Mouse (Mus musculus) thymus, postnatal 14 days (tissue): Measurements from ENCODE around the gene Apba3.

Experiments used
- DNase-seq: peaks from one replicate; pipeline ENCODE4 v3.0.0; 2021

Gene Apba3

DNA sequence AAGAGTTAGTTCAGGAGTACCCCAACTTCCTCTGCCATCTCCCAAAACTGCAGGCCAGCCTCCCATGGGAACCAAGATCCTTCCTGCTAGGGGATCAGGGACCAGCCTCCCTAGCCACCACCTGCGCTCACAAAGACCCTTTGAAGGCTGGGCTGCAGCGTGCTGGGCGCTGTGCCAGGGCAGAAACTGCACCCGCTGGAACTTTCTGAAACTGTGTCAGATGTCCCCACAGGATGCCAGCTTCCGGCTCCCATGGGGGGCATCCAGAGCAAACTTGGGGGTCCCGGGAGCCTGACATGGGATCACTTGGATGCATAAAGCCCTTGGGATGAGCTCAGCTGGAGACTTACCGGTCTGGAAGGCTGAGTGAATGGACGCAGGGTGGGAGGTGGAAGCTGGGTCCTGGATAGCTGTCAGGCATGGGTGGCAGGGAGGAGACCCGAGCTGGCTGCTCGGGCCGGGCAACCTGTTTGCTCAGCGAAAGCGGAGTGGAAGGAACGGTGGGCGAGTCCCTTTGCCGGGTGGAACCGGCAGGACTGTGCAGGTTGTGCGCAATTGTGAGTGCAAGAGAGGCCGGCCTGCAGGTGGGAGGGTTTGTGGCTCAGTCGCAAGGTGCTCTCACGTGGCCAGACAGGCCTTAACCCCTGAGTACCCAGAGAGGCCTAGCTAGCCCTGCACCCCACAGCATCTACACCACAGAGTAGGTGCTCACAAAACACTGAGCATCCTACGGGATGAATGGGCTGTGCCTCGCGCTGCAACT, 24.1 kb downstream of the Apba3 start:
- DNase-seq, result peak; percentile 71

DNA sequence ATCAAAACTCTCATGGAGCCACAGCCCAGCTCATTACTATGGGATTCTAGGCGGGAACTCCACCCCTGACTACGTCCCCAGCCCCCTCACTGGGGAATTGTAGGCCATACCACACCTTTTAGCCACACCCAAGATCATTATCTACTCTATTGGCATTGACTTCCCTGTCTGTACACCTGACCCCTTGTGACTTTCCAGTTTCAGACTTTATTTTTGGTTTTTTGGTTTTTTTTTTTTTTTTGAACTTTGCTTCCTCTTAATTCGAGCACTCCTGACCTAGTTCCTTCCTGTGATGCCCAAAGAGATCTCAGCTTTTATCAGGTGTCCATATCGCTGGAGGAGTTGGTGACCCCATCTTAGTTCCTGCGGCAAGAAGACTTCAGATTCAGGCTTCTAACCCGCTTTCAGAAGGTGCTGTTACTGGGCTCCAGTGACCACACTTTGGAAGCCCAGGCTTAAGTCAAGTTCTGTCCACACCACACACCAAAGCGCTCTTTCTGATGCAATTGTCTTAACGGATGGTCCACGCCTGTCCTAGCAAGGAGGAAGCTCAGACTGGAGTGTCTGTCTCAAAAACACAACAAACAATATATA, 24.8 kb downstream of the Apba3 start, which contains the start of gene Tjp3:
Tjp3 (minus strand) TSS at position 71 of the 594 bp plus-strand sequence.
- DNase-seq, result no peak

DNA sequence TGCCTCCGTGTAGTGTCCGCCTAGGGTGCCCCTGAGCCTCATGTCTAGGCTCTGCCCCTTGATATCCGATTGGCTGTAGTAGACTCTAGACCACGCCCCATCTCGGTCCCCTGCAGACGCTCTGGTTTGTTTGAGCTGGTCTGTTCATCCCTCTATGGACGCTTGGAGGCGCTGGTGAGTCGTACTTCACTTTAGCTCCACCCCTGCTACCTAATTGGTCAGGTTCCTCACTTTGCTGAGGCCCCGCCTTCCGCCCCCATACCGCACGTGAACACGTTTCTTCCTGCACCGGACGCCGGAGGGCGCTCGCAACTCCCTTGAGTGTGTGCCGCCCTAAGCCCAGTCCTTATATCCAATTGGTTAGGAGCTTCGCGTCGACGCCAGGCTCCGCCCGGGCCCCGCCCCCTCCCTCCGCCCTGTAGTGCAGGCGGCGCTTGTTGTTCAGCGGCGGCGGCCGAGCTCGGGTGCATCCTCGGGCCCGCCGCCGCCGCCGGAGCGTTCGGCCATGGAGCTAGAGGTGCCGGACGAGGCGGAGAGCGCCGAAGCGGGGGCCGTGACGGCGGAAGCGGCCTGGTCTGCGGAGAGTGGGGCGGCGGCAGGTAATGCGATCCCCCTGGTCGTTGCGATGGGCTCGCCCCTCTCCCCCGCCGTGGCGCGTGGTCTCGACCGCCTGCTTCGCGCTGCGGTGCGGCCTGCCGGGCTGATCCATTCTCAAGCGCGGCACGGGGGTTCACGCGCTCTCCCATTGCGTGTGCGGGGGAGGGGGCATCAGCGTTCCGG, 26.0 kb downstream of the Apba3 start, which contains the start of gene Pip5k1c:
Pip5k1c (plus strand) TSS at position 410 of the 780 bp plus-strand sequence.
- DNase-seq, result peak; percentile 99

DNA sequence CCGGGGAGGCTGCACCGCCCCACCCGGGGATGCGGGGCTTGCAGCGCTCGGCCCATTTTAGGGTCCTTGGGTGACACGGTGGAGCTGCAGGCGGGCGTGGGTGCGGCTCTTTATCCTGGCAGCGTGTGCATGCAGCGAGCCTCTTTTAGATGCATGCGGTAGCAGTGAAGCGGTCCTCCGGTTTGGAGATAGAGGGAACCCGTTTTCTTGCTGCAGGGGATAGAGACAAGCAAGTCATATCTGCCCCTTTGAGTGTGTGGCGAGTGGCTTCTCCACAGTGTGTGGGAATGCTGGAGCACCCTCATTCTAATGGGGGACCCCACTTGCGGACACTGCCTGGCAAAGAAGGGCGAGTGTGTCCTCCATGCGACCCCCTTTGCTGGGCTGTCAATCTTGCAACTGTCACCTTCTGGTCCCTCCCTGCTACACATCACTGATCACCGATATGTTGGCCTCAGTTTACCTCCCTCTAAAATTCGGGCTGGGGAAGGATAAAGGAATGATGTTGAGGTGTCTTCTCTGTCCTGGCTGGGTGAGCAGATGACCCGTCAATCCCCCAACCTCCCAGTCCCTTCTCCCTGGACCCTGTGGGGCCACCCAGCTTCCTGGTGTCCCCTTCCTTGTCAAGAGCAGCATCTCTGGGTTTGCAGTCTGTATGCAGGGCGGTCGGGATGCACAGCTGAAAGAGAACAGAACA, 26.7 kb downstream of the Apba3 start:
- no peak for DNase-seq

DNA sequence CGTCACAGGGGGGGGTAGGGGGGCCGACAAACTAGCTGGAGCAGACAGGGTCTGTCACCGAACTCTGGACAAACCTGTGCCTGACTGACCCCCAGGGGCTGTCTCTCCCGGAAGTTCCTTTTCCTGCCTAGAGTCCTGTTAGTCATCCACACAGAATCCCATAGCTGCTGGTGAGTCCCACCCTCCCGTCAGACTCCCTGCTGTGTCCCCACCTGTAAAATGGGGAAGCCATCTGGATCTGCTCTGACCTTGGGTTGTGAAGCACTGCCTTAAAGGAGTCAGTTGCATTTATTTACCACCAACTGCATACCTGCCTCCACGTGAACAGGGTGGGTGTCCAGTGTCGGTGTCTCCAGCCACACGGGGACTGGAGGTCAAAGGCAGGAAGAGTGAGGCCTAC, 27.7 kb downstream of the Apba3 start:
- DNase-seq, result no peak

DNA sequence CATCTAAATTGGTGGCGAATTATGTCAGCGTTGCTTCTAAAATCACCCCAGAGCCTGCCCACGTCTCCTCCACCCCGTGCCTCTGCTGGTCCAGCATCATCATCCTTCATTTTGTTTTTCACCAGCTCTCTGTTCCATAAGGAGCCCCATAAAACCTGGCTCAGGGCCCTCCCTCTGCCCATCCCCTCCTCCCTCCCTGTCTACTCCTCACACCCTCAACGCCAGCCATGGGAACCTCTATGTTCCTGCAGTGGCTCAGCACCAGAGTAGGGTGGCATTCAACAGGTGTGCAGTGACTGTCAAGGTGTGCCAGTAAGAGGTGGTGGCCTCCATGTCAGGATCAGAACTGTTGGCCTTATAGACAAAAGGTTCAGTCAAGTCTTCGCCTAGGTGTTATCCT, 28.4 kb downstream of the Apba3 start:
- DNase-seq, result no peak

DNA sequence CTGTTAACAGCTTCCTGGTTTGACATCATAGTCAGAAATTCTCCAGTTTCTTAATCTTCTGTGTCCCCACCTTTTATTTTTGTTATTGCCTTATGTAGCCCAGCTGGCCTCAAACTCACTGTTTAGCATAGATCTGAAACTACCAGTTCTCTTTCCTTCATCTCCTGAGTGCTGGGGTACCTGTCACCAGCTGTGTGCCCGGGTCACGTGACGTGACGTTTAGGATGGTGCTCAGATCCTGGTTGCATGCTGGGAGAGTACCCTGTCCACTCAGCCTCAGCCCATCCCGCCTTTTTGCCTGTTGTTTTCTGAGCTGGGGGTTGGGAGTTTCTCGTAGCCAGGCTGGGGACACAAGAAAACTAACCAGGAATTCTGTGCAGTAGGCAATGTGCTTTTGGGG, 30.5 kb downstream of the Apba3 start:
- peak; percentile 79 for DNase-seq

DNA sequence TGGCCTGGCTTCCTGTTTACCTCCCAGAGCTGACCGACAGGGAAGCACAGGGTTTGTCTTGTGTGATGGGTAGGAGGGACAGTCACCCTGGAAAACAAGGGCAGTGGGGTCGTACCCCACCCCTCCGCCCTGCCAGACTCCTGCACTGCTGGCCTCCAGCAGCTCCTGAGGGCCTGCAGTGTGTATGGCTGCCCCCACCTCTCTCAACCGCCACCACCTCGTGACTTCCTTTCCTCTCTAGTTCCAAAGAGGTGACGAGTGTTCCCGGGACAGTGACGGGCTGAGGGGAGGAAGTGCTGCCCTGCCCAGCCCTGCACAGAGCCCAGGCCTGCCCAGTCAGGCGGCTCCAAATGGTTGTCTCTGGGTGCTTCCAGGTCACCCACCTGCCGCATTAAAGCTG, 31.1 kb downstream of the Apba3 start:
- DNase-seq, result peak; percentile 84

DNA sequence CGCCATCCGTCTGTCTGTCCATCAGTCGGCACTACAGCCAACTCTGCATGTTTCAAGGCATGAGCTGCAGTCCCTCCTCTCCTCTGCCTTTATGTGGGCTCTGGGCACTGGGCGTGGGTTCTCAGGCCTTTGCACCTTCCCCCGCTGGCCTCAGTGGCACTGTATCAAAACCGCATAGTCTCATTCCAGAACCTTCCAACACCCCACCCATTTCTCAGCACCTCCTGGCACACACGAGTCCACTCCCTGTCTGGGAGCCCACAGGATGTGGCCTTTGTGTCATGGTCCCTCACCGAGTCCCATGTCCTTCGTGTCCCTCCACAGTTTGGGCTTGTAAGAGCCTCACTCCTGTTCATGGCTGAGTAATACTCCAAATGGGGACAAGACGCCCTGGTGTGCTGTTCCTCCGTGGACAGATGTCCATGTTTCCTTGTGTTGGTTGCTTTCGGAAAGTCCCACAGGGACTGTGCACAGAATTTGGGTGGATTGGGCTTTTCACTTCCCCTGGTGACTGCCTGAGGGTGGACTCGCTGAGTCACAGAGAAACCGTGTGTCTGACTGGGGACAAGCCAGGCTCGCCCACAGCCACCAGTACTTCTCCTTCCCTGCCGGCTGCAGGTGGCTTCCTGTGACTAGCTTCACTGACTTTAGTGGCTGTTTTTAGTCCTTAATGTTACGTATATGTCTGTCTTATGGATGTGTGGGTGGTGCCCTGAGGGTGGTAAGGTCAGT, 31.8 kb downstream of the Apba3 start:
- peak; percentile 74 for DNase-seq

DNA sequence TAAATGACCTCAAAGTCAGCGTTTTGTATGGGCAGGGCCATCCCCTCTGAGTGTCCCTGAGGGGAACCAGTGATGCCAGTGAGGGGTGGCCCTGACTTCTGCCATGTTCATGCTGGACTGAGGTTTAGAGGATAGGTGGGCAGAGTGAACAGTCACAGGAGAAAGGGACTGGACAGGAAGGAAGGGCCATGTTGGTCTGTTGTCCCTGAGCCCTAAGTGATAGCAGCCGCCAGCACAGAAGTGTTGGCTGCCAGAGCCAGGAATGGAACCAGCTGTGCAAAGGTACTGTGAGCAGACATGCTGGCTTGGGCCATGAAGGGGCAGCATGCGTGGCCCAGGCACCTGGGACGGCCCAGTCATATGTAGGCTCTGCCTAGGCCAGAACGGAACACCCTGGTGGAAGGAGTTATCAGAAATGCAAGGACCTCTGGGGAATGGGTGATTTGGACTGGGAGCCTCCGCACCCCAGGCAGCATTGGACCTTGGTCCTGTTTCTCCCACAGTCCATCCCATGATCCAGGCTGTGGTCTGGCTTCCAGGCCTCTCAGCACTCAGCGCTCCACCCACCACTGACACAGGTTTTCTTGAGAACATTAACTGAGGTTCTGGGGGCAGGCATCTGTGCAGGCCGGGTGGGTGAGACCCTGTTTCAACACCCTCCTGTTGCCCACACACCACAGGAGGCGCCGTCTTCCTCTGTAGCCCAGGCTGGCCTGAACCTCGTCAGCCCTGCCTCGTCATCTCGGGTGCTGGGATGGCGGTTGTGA, 33.0 kb downstream of the Apba3 start:
- DNase-seq, result no peak

DNA sequence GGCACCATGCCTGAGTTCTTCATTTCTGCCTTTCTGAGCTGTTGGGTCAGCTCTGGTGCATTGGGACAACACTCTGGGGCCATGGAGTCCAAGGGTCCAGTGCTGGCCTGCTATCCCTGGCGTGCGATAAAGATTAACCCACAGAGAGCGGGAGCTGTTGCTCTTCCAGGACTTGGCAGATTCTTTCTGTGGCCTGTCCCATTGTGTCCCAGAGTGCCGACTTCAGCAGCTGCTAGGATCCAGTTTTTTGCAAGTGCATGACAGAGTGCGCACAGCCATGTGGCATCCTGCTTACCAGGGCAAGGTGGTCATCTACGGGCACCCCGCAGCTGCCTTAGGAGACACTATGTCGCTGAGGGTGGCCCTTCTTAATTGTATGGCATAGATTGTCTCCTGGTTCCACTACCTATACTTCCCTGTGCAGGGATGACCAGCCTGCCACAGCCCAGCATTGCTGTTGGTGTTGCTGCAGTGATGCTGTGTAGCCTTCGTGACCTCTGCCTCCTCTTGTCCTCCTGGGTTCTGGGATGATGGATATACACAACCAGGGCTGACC, 33.7 kb downstream of the Apba3 start:
- no peak for DNase-seq

DNA sequence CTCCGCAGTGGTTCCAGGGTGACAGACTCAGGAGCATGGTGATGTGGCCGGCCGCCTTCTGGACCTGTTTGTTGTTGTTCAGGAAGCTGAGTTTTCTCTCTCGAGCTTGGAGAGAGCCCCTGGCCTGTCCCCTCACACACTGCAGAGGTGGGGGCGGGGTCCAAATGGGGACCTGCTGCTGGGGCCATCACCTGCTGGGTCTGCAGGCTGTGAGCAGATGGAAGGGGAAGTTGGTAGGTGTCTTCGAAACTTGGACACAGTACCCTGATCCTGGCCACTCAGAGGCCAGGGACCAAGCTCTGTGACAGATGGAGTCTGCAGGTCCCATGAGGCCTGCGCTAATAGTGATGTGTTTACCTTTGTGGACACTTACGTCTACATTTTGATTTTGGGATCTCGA, 34.6 kb downstream of the Apba3 start:
- DNase-seq, result no peak

DNA sequence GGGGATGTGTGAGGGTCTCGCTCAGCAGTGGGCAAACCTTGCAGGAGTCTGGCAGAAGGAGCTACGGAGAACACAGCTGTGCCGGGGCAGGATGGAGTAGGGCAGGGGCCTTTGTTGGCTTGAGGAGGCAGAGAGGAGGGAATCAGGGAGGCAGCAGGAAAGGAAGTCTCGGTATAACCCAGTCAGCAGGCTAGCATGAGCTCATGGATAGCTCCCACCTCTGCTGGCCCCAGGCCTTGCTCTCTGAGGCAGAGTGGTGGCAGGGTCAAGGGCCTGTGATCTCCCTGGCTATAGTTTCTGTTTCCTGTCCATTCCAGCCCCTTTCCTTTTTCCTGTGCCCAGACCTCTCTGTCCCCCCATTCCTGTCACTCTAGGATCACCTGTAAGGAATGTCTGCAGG, 35.5 kb downstream of the Apba3 start:
- no peak for DNase-seq

DNA sequence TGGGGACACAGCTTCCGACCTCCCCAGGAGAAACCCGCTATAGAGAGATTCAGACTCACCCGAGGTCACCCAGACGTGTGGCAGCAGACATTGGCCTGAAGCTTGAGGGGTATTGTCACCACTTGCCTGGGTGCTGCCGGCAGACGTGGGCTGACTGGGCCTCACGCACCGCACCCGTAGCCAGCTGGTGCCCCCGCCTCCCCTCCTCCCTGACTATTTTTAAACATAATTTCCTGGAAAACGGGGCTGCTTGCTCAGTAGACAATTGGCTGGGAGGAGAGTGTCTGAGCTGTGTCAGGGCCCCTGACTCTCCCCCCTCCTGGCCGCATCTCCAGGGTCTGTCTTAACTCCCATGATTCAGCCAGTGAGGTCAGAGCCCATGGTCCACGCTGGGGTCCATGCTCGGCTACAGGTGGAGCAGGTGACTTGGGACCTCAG, 36.0 kb downstream of the Apba3 start:
- peak; percentile 52 for DNase-seq

DNA sequence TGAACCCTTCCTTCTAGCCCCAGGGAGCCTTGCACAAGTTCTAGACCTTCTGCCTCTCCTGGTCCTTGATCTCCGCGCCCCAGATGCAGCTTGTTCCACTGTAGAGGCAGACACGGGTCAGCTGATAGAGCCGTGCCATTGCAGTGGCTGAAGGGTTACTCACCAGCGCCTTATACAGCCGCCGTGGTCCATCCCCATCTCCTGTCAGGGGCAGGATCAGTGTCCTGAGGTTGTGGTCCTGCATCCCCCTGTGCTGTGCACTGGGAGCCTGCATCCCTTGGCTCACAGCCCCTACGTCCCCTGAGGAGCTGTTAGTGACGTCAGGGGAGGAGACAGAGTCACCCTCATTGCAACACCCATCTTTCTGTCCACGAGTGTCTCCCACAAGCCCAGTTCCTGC, 36.5 kb downstream of the Apba3 start:
- DNase-seq, result no peak

DNA sequence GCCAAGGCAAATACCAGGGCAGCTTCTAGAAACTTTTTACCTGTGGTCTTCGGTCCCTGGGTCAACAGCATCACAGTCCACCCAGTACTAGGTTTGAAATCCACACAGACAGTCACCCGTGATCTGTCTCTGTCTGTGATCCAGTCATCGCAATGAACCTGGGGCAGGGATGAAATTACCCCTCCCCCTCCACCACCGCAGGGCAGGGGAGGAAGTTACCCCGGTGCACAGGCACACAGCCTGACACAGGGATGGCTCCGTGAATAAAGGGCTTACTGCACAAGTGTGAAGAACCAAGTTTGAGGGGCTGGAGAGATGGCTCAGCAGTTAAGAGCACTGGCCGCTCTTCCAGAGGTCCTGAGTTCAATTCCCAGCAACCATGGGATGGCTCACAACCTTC, 37.0 kb downstream of the Apba3 start:
- peak; percentile 82 for DNase-seq

DNA sequence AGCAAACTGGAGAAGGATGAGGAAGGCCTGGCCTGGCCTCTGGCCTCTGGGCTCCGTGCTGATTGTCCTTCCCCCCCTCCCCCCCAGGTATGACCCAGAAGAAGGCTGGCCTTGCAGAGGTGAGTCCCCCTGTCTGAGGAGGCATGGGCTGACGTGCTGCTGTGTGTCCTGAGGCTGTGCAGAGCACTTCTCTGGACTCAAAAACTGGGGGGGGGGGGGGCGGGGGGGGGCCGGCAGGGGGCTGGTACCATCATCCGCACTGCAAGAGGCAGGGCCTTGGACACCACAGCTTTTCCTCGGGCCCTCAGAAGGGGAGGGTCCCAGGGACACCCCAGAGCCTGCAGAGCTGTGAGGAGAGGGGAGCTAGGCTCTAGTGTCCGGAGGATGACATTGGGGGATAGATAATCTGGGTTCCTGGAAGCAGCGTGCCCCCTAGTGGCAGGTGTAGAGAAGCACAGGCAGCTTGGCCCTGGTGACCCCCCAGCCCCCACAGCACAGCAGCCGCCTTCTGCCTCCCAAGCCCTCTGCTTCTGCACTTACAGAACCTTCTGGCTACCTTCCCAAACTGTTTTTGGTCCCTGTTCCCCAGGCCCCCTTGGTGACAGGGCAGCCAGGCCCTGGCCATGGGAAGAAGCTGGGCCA, 38.0 kb downstream of the Apba3 start:
- peak; percentile 77 for DNase-seq

DNA sequence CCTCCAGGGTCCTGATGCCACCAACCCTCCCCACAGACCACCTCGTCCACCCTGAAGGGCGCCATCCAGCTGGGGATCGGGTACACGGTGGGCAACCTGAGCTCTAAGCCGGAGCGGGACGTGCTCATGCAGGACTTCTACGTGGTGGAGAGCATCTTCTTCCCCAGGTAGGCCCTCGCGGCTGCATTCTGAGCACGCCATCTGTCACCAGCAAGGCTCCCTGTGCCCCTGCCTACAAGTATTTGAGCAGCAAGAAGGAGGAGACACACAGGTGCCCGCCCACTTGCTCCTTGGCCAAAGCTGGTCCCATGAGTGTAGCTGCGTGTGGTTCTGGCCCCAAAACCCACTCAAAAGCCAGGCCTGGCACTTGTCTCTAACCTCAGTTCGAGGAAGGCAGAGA, 38.9 kb downstream of the Apba3 start:
- no peak for DNase-seq

DNA sequence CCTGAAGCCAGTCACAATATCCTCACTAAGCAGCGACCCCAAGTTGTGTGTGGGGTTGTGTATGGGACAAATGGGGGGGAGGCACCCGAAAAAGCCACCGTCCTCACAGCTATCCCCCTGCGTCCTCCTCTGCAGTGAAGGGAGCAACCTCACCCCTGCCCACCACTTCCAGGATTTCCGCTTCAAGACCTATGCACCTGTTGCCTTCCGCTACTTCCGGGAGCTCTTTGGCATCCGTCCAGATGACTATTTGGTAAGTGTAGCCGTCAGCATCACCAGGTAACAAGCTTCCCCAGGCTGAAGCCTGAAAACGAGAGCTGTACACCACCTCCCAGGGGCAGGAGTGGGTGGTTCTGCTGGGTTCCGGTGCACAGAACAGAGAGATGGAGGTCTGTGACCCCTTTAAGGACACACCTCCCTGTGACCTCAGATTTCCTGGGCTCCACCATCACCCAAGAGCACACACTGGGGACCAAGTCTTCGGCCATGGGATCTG, 39.5 kb downstream of the Apba3 start:
- no peak for DNase-seq

DNA sequence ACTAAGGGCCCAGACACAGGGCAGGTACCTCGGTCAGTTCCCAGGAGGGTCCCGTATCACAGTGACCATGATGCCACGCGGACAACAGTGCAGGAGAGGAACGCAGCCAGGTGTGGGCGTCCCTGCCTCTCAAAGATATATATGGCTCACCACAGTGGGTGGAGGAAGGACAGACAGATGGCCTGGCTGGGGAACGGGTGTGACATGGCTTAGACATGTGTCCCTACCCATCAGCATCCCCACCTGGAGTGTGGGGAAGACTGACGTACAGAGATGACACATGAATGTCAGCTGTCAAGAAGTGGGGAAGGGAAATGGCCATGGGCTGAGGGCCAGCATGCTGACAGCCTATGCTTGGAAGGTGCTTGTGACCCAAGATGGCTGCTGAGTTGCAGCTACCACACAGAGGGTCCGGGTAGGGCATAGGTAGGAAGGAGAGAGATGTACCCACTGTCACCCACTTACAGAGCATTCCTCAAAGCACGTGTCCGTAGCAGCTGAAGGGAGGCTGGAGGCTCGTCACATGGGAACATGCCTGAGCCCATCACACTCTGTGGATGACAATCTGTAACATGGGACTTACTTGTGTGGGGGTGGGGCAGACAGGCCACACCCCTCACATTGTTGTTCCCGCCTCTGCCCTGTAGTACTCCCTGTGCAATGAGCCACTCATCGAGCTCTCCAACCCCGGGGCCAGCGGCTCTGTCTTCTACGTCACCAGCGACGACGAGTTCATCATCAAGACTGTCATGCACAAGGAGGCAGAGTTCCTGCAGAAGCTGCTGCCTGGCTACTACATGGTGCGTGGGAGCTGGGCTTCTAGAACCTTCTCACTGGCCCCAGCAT, 40.3 kb downstream of the Apba3 start:
- DNase-seq, result no peak
